Mouse (Mus musculus): Measurements from ENCODE around the gene Shd. TPM values are rescaled to one million over a fixed set of nuclear protein-coding genes. Genes with fewer than 3 reads are reported as not detected.

The Shd gene
- polyA plus RNA-seq, 1 experiment from 2014 or later, result 22.2 TPM

DNA sequence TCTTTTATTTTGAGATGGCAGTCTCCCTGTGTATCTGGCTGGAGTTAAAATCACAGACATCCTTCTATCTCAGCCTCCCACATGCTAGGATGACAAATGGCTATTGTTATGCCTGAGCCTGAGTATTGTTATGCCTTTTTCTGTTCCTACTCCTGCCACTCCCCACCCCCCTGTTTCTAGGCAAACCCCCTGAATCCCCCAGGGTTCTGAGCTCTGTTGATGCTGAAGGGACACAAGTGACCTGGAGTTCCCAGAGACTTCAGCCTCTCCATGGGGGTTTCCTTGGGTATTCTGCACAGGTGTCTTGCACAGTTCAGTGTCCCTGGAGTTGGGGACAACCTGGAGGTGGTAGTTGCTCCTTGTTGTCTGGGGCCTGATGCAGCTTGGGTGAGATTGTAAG is 18.2 kb upstream of the Shd start:
- Histone ChIP-seq H3K4me2 (replicated peaks) (no peak overlapping the region), H3K27me3 (peaks cover 14% of the 10 kb centered on the region), H3K36me3 (no peaks in the 10 kb centered on the region), H3K27ac (replicated peaks) (no peak overlapping the region), H3K4me1 (peaks cover 11% of the 10 kb centered on the region), H3K4me3 (replicated peaks) (no peak overlapping the region), H3K9me3 (replicated peaks) (no peaks in the 10 kb centered on the region), H3K9ac (no peak overlapping the region)
- ATAC-seq (ENCODE audit: insufficient number of reproducible peaks, low FRiP score, low TSS enrichment, low read depth), result no peak

DNA sequence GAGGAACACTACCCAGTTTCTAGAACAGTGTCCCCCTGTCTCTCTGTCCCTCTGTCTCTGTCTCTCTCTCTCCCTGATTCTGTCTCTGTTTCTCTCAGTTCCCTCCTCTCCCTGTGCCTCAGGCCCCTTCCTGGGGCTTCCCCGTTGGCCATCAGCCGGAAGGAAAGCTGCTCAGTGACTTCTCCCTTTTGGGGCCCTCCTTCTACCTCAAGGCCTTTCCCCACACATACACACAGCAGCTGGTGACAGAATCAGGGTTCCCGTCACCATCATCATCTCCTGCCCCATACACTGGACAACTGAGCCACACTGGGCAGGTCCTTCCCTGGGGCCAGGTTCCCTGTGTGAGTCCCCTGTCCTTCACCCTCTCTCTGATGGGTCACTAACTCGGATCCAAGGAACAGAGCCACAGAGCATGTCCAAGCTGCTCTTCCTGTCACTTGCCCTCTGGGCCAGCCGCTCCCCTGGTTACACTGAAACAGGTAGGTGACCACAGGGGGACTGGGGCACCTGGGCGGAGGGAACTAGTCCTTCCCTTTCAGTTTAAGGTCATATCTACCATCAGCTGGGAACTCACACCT is 17.7 kb upstream of the Shd start, which contains the start of gene Ebi3:
Gene Ebi3 (plus strand): TSS at position 194 of the 581 bp plus-strand sequence.
- H3K4me1 ChIP-seq, result peaks cover 16% of the 10 kb centered on the region
- H3K27me3 ChIP-seq, result peaks cover 14% of the 10 kb centered on the region
- H3K4me3 ChIP-seq (replicated peaks), result no peak within 1 kb of the TSS
- no peaks in the 10 kb centered on the region for H3K36me3 ChIP-seq
- H3K9ac ChIP-seq, result no peak within 1 kb of the TSS
- WGBS, result 69% methylated on average over 6 of the region's 6 CpGs
- H3K4me2 ChIP-seq (replicated peaks), result no peak within 1 kb of the TSS
- no peaks in the 10 kb centered on the region for H3K9me3 ChIP-seq (replicated peaks)
- no peak within 1 kb of the TSS for H3K27ac ChIP-seq (replicated peaks)
- ATAC-seq (ENCODE audit: insufficient number of reproducible peaks, low FRiP score, low TSS enrichment, low read depth), result no peak

DNA sequence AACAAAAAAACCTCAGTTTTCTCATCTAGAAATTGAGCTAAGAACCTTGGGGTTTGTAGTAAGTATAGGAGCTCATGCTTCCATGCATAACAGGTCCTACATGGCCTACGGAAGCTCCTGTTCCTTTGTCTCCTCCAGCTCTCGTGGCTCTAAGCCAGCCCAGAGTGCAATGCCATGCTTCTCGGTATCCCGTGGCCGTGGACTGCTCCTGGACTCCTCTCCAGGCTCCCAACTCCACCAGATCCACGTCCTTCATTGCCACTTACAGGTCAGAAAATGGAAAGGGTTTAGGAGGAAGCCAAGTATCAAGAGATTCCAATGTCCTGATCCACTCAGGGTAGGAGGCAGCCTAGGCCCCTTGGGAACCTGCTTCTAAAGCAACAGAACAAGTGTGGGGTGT is 16.5 kb upstream of the Shd start:
- H3K27ac ChIP-seq (replicated peaks), result no peak overlapping the region
- H3K4me2 ChIP-seq (replicated peaks), result no peak overlapping the region
- H3K4me1 ChIP-seq, result peaks cover 23% of the 10 kb centered on the region
- WGBS, result 75% methylated on average over 6 of the region's 6 CpGs
- H3K36me3 ChIP-seq, result no peaks in the 10 kb centered on the region
- H3K9ac ChIP-seq, result no peak overlapping the region
- H3K4me3 ChIP-seq (replicated peaks), result no peak overlapping the region
- no peak for ATAC-seq (ENCODE audit: insufficient number of reproducible peaks, low FRiP score, low TSS enrichment, low read depth)
- peaks cover 12% of the 10 kb centered on the region for H3K27me3 ChIP-seq
- H3K9me3 ChIP-seq (replicated peaks), result no peaks in the 10 kb centered on the region

DNA sequence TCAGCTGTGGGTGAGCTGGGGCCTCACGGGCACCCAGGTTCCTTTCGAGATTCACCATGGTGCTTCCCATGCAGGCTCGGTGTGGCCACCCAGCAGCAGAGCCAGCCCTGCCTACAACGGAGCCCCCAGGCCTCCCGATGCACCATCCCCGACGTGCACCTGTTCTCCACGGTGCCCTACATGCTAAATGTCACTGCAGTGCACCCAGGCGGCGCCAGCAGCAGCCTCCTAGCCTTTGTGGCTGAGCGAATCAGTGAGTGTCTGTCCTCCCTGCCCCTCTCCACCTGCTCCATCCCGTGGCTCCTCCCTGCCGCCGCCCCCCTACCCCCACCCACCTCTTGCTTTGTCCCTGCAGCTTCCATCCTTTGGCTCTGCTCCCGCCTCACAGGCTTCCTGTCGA is 16.0 kb upstream of the Shd start:
- WGBS, result 40% methylated on average over 16 of the region's 16 CpGs
- H3K9ac ChIP-seq, result no peak overlapping the region
- no peaks in the 10 kb centered on the region for H3K9me3 ChIP-seq (replicated peaks)
- no peak overlapping the region for H3K27ac ChIP-seq (replicated peaks)
- no peak overlapping the region for H3K4me3 ChIP-seq (replicated peaks)
- H3K4me2 ChIP-seq (replicated peaks), result no peak overlapping the region
- peaks cover 12% of the 10 kb centered on the region for H3K27me3 ChIP-seq
- peaks cover 23% of the 10 kb centered on the region for H3K4me1 ChIP-seq
- no peak for ATAC-seq (ENCODE audit: insufficient number of reproducible peaks, low FRiP score, low TSS enrichment, low read depth)
- no peaks in the 10 kb centered on the region for H3K36me3 ChIP-seq

DNA sequence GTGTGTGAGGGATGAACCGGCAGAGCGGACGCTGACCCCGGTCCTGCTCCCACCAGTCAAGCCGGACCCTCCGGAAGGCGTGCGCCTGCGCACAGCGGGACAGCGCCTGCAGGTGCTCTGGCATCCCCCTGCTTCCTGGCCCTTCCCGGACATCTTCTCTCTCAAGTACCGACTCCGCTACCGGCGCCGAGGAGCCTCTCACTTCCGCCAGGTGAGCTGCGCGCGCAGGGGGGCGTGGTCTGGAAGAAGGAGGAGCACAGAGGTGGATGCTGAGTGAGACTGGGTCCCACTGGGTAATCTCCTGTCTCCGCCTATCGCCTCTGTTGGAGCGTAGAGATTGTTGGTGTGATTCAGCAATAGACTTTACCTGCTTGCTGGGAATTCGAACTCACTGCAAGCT is 14.1 kb upstream of the Shd start:
- Histone ChIP-seq H3K36me3 (peaks cover 5% of the 10 kb centered on the region; the same call in 1 of the 2 replicates), H3K27ac (replicated peaks) (no peak overlapping the region), H3K4me3 (replicated peaks) (peak overlapping the region; percentile 48), H3K4me2 (replicated peaks) (peak overlapping the region; percentile 75), H3K27me3 (peaks cover 12% of the 10 kb centered on the region), H3K9ac (0 out of 2 replicates have a peak overlapping the region, but pooled peaks have one; percentile 18), H3K4me1 (peaks cover 32% of the 10 kb centered on the region), H3K9me3 (replicated peaks) (no peaks in the 10 kb centered on the region)
- ATAC-seq (ENCODE audit: insufficient number of reproducible peaks, low FRiP score, low TSS enrichment, low read depth), result no peak
- 4% methylated on average over 26 of the region's 26 CpGs for WGBS

DNA sequence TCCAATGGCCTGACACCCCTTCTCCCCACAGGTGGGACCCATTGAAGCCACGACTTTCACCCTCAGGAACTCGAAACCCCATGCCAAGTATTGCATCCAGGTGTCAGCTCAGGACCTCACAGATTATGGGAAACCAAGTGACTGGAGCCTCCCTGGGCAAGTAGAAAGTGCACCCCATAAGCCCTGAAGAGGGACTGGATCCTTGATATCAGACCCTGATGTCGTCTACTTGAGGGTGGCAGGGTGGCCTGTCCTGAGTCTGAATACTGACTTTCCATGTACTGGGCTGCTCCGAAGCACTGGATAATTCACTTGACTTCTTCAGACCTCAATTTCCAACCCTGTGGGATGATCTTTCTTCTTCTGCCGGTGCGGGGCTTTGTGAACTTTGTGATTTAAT is 13.7 kb upstream of the Shd start:
- Histone ChIP-seq H3K9me3 (replicated peaks) (no peaks in the 10 kb centered on the region), H3K27ac (replicated peaks) (no peak overlapping the region), H3K27me3 (peaks cover 12% of the 10 kb centered on the region), H3K36me3 (peaks cover 5% of the 10 kb centered on the region; the same call in 1 of the 2 replicates), H3K4me2 (replicated peaks) (peak overlapping the region; percentile 75), H3K4me3 (replicated peaks) (peak overlapping the region; percentile 48), H3K4me1 (peaks cover 32% of the 10 kb centered on the region), H3K9ac (no peak overlapping the region)
- no peak for ATAC-seq (ENCODE audit: insufficient number of reproducible peaks, low FRiP score, low TSS enrichment, low read depth)
- 34% methylated on average over 6 of the region's 6 CpGs for WGBS

DNA sequence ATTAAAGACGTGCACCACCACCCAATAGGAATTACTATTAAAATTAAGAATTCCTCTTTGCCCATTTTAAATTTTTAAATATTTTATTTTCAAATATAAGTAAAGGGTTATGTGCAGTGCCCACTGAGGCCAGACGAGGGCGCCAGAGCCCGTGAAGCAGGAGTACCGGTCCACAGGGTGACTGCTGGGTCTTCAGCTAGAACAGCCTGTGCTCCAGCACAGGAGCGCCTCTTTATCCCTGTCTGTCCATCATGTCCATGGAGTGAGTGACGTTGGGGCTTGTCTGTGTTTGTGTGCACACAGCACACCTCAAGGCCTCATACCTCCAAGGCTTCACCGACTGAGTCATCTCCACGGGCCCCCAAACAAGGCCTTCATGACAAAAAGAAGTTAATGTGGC is 13.1 kb upstream of the Shd start:
- Histone ChIP-seq H3K4me3 (replicated peaks) (no peak overlapping the region), H3K4me2 (replicated peaks) (no peak overlapping the region), H3K36me3 (peaks cover 10% of the 10 kb centered on the region), H3K9me3 (replicated peaks) (no peaks in the 10 kb centered on the region), H3K27ac (replicated peaks) (no peak overlapping the region), H3K9ac (no peak overlapping the region), H3K4me1 (peaks cover 32% of the 10 kb centered on the region), H3K27me3 (peaks cover 12% of the 10 kb centered on the region)
- ATAC-seq (ENCODE audit: insufficient number of reproducible peaks, low FRiP score, low TSS enrichment, low read depth), result no peak
- WGBS, result 13% methylated on average over 9 of the region's 9 CpGs

DNA sequence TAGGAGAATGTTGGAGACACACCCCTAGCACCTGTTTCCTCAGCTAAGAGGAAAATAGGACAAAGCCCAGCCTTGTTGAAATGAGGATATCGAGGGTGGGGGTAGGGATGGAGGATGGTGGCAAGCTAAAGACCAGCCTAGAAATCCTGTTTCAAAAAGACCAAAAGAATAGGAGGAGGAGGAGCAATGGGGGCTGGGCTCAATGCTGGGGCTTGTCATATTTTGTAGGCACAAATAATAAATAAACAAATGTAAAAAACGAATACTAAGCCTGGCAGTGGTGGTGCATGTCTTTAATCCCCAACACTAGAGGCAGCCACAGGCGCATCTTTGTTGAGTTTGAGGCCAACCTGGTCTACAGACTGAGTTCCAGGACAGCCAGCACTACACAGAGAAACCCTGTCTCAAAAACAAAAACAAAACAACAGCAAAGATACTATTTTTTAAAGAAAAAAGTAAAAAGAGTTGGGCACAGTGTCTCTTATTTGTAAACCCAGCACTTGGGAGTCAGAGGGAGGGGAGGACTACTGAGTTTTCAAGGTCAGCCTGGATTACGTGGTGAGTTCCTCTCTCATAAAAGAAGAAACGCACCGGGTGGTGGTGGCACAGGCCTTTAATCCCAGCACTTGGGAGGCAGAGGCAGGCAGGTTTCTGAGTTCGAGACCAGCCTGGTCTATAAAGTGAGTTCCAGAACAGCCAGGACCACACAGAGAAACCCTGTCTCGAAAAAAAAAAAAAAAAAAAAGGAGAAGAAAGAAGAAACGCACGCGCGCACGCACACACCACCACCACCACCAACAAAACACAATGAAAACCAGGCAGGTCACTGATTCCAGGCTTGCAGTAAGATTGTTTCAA is 12.3 kb upstream of the Shd start:
- peak overlapping the region; percentile 66 for H3K4me3 ChIP-seq (replicated peaks)
- H3K9ac ChIP-seq, result peak overlapping the region; percentile 18; the same call in 1 of the 2 replicates
- H3K27ac ChIP-seq (replicated peaks), result peak overlapping the region; percentile 99
- H3K27me3 ChIP-seq, result peaks cover 9% of the 10 kb centered on the region
- 78% methylated on average over 13 of the region's 13 CpGs for WGBS
- H3K4me2 ChIP-seq (replicated peaks), result peak overlapping the region; percentile 66
- peaks cover 34% of the 10 kb centered on the region for H3K4me1 ChIP-seq
- no peaks in the 10 kb centered on the region for H3K9me3 ChIP-seq (replicated peaks)
- H3K36me3 ChIP-seq, result peaks cover 12% of the 10 kb centered on the region
- ATAC-seq (ENCODE audit: insufficient number of reproducible peaks, low FRiP score, low TSS enrichment, low read depth), result no peak

DNA sequence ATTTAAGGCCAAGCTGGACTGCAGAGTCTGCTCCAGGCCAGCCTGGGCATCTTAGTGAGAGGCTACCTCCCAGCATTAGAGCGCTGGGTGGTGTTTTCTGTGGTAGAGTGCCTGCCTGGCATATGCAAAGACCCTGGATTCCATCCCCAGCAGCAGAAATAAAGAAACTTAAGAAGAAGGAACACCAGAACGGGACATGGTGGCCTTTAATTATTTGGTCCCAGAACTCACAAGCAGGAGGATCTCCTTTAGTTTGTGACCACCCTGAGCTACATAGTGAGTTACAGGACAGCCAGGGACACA is 11.7 kb upstream of the Shd start:
- H3K9me3 ChIP-seq (replicated peaks), result no peaks in the 10 kb centered on the region
- peak overlapping the region; percentile 18; the same call in 1 of the 2 replicates for H3K9ac ChIP-seq
- WGBS, result 20% methylated on average over 2 of the region's 2 CpGs
- H3K4me3 ChIP-seq (replicated peaks), result peak overlapping the region; percentile 66
- peaks cover 8% of the 10 kb centered on the region for H3K27me3 ChIP-seq
- peaks cover 16% of the 10 kb centered on the region for H3K36me3 ChIP-seq
- ATAC-seq (ENCODE audit: insufficient number of reproducible peaks, low FRiP score, low TSS enrichment, low read depth), result no peak
- peaks cover 39% of the 10 kb centered on the region for H3K4me1 ChIP-seq
- peak overlapping the region; percentile 66 for H3K4me2 ChIP-seq (replicated peaks)
- peak overlapping the region; percentile 99 for H3K27ac ChIP-seq (replicated peaks)

DNA sequence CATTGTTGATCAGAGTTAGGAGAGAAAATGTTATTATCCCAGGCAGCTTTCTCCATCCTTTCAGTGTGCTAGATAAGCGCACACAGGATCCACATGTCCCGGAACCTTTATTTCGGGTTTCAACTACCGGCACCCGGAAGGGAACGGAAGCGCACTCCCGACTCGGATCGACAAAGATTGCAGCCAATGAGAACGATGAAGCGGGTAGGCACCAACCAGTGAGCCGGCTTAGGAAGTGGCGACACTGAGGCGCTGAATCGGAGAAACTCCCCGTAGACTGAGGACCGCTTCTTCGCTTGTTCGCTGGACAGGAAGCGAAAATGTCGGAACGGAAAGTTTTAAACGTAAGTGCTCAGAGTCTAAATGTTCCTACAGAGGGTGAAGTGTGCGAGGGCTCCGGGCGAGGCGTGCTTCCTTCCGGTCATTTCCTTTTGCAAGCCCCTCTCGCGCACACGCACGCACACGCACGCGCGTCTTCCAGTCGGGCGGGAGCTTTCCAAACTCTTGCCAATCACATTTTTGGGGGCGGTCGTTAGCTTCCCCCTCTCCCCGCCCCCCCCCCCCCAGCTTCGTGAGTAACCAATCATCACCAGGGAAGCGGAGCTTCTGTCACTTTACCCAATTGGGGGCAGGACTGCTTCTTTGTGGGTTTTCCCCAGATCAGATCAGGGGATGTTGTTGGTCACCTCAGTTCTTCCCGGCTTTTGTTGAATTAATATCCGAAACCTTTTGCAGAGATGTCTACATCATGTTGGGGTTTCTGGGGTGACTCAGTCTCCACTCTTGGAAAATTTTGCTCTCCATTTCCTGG is 11.1 kb upstream of the Shd start, which contains the start of gene Yju2:
Gene Yju2 (plus strand): TSS at position 182 of the 811 bp plus-strand sequence.
- ATAC-seq (ENCODE audit: insufficient number of reproducible peaks, low FRiP score, low TSS enrichment, low read depth), result peak; percentile 95
- peak within 1 kb of the TSS; percentile 99 for H3K27ac ChIP-seq (replicated peaks)
- peak within 1 kb of the TSS; percentile 66 for H3K4me2 ChIP-seq (replicated peaks)
- H3K27me3 ChIP-seq, result peaks cover 6% of the 10 kb centered on the region
- H3K9me3 ChIP-seq (replicated peaks), result no peaks in the 10 kb centered on the region
- H3K36me3 ChIP-seq, result peaks cover 21% of the 10 kb centered on the region
- H3K9ac ChIP-seq, result peak within 1 kb of the TSS; percentile 48; the same call in 1 of the 2 replicates
- H3K4me3 ChIP-seq (replicated peaks), result peak within 1 kb of the TSS; percentile 66
- WGBS, result 0% methylated on average over 45 of the region's 46 CpGs
- peaks cover 39% of the 10 kb centered on the region for H3K4me1 ChIP-seq
